Mouse (Mus musculus) intestine, embryonic 15.5 days (tissue): Measurements from ENCODE around the gene Ppig. TPM values are rescaled to one million over a fixed set of nuclear protein-coding genes. Genes with fewer than 3 reads are reported as not detected.
A peak's percentile ranks its signal among the peaks of the same experiment; 100 is the strongest.

Experiments used
- ATAC-seq: fragments of 200-750 bp; cut with Nextera tagmentation; 2 replicates; pipeline ENCODE4 v1.8.0; 2017; ENCODE audit warnings: moderate TSS enrichment, moderate library complexity
- H3K27ac ChIP-seq: fragments of 300-500 bp; sonication (generic); 2 replicates; pipeline ENCODE4 v1.5.1; 2015; ENCODE audit warnings: mild to moderate bottlenecking, inconsistent platforms
- H3K27me3 ChIP-seq: fragments of 300-500 bp; sonication (generic); replicated peaks from 2 replicates; pipeline ENCODE4 v1.6.1; 2015; ENCODE audit warnings: inconsistent platforms
- H3K36me3 ChIP-seq: fragments of 300-500 bp; sonication (generic); 2 replicates; pipeline ENCODE4 v1.6.1; 2015; ENCODE audit warnings: inconsistent platforms
- H3K4me1 ChIP-seq: fragments of 300-500 bp; sonication (generic); replicated peaks from 2 replicates; pipeline ENCODE4 v1.6.1; 2015; ENCODE audit warnings: inconsistent platforms
- H3K4me2 ChIP-seq: fragments of 300-500 bp; sonication (generic); replicated peaks from 2 replicates; pipeline ENCODE4 v1.6.1; 2015; ENCODE audit warnings: mild to moderate bottlenecking, inconsistent platforms
- H3K4me3 ChIP-seq: fragments of 300-500 bp; sonication (generic); replicated peaks from 2 replicates; pipeline ENCODE4 v1.5.1; 2015; ENCODE audit warnings: inconsistent platforms
- H3K9ac ChIP-seq: fragments of 300-500 bp; sonication (generic); 2 replicates; pipeline ENCODE4 v1.6.1; 2015; ENCODE audit warnings: inconsistent platforms
- H3K9me3 ChIP-seq: fragments of 300-500 bp; sonication (generic); 2 replicates; pipeline ENCODE4 v1.6.1; 2016; ENCODE audit warnings: inconsistent platforms
- WGBS: fragments of 180-500 bp; shearing (Covaris S2); methylation state at CpG from one replicate; pipeline ENCODE4 v1.1.7; 2015; 5-methylcytosine and 5-hydroxymethylcytosine counted together
- polyA plus RNA-seq: library from polyadenylated mRNA; unstranded; fragments of >200 nt; fragmentation: Nextera tagmentation; extraction: Ambion mirVana; gene quantifications from 2 replicates; pipeline ENCODE4 v1.2.1, GENCODE M21; 2015

The Ppig gene
- polyA plus RNA-seq, 1 experiment from 2014 or later: 151 TPM

DNA sequence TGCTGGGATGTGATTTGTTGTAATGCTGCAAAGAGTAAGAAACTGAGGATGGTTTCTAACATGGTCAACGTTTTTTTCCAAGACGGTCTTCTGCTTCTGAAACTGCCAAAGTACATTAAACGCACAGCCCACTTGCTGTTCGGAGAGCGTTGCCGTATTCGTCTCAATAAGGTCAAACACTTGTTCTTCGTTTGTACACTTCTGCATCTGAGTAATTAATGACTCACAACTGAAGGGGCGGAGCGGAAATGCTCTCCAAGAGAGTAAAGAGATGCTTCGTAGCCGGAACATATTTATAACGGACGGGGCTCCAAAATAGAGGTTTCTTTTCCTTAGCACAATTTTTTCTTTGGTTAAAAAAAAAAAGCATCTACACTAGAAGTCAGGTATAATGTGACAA, 10.2 kb upstream of the Ppig start:
- H3K4me1 ChIP-seq: no peaks in the 10 kb centered on the region
- H3K9ac ChIP-seq: no peak overlapping the region
- ATAC-seq: no peak
- no peaks in the 10 kb centered on the region for H3K27me3 ChIP-seq
- H3K27ac ChIP-seq: no peak overlapping the region
- H3K4me3 ChIP-seq: no peak overlapping the region
- H3K4me2 ChIP-seq: no peak overlapping the region
- H3K36me3 ChIP-seq: 0 out of 2 replicates have a peak, but pooled peaks cover 4% of the 10 kb centered on the region
- H3K9me3 ChIP-seq: no peaks in the 10 kb centered on the region
- 85% methylated on average over 14 of the region's 14 CpGs for WGBS

DNA sequence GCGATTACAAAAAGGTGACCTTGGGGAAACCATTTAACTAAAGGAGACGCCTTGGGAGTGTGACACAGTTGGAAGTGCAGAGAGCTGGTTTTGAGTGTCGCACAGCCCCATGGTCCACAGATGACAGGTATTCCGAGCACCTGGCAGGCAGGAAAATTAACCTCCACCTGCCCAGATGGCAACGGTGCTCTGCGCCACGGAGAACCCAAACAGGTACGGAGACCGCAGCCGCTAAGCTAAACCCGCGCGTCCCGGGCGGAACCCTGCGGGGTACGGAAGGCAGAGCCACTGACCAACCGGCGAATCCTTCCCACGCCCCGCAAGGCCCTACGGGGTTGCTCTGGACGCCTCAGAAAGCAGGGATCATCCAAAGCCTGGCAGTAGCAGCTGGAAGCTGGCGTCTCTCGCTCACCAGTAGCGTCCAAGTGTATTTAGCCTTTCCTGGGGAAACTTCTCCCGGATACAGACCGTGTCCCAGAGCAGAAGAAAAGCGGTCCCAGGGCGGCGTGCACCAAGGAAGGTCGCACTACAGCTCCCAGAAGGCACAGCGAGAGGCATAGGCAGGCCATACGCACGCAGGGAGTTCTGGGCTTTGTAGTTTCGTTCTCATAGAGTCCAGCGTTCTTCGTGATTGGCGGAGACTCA, 9.2 kb upstream of the Ppig start, which contains the start of gene Fastkd1:
Gene Fastkd1 (minus strand): TSS at position 536 of the 645 bp plus-strand sequence.
- Histone ChIP-seq H3K4me3 (peak within 1 kb of the TSS; percentile 61), H3K9me3 (no peaks in the 10 kb centered on the region), H3K9ac (peak within 1 kb of the TSS; percentile 58), H3K27ac (peak within 1 kb of the TSS; percentile 65), H3K4me1 (no peaks in the 10 kb centered on the region), H3K36me3 (0 out of 2 replicates have a peak, but pooled peaks cover 4% of the 10 kb centered on the region), H3K27me3 (no peaks in the 10 kb centered on the region), H3K4me2 (peak within 1 kb of the TSS; percentile 73)
- under 1% methylated on average over 39 of the region's 39 CpGs for WGBS
- ATAC-seq: peak; percentile 99

GRCm38 (mm10) chr2:69713626-69714014, 8.7 kb upstream of the Ppig start:
- ATAC-seq: peak; percentile 34; the same call in 1 of the 2 replicates
- 27% methylated on average over 4 of the region's 4 CpGs for WGBS
- Histone ChIP-seq H3K27ac (no peak overlapping the region), H3K9me3 (no peaks in the 10 kb centered on the region), H3K4me1 (no peaks in the 10 kb centered on the region), H3K9ac (no peak overlapping the region), H3K36me3 (0 out of 2 replicates have a peak, but pooled peaks cover 4% of the 10 kb centered on the region), H3K27me3 (no peaks in the 10 kb centered on the region), H3K4me3 (peak overlapping the region; percentile 61), H3K4me2 (peak overlapping the region; percentile 73)

- Histone ChIP-seq H3K36me3 (0 out of 2 replicates have a peak, but pooled peaks cover 4% of the 10 kb centered on the region), H3K9ac (no peak overlapping the region), H3K4me1 (no peaks in the 10 kb centered on the region), H3K4me3 (no peak overlapping the region), H3K27me3 (no peaks in the 10 kb centered on the region), H3K4me2 (no peak overlapping the region), H3K9me3 (no peaks in the 10 kb centered on the region), H3K27ac (no peak overlapping the region)
- ATAC-seq: no peak
- WGBS: 81% methylated on average over 5 of the region's 5 CpGs
Observed at GRCm38 (mm10) chr2:69714126-69714525, 8.2 kb upstream of the Ppig start.

GRCm38 (mm10) chr2:69716483-69716882, 5.9 kb upstream of the Ppig start:
- no peak overlapping the region for H3K27ac ChIP-seq
- ATAC-seq: no peak
- H3K9me3 ChIP-seq: no peaks in the 10 kb centered on the region
- H3K36me3 ChIP-seq: no peaks in the 10 kb centered on the region
- no peak overlapping the region for H3K9ac ChIP-seq
- WGBS: 71% methylated on average over 3 of the region's 3 CpGs
- no peaks in the 10 kb centered on the region for H3K27me3 ChIP-seq
- H3K4me1 ChIP-seq: no peaks in the 10 kb centered on the region
- H3K4me3 ChIP-seq: no peak overlapping the region
- no peak overlapping the region for H3K4me2 ChIP-seq

GRCm38 (mm10) chr2:69719121-69719520, 3.2 kb upstream of the Ppig start:
- Histone ChIP-seq H3K27ac (no peak overlapping the region), H3K4me1 (peaks cover 3% of the 10 kb centered on the region; the same call in 1 of the 2 replicates)
- WGBS: 78% methylated on average over 1 of the region's 1 CpGs

GRCm38 (mm10) chr2:69722650-69723518, 539 bp downstream of the Ppig start:
- Histone ChIP-seq H3K9me3 (no peaks in the 10 kb centered on the region), H3K27ac (peak overlapping the region; percentile 90), H3K4me3 (peak overlapping the region; percentile 99), H3K36me3 (no peaks in the 10 kb centered on the region), H3K9ac (peak overlapping the region; percentile 97), H3K4me2 (peak overlapping the region; percentile 68), H3K27me3 (no peaks in the 10 kb centered on the region), H3K4me1 (peaks cover 8% of the 10 kb centered on the region; the same call in 1 of the 2 replicates)
- WGBS: under 1% methylated on average over 91 of the region's 91 CpGs
- ATAC-seq: peak; percentile 96

More at GRCm38 (mm10) chr2:69719121-69719520, 3.2 kb upstream of the Ppig start:
- Histone ChIP-seq H3K4me3 (no peak overlapping the region), H3K9me3 (no peaks in the 10 kb centered on the region), H3K9ac (no peak overlapping the region), H3K36me3 (no peaks in the 10 kb centered on the region), H3K27me3 (no peaks in the 10 kb centered on the region), H3K4me2 (no peak overlapping the region)
- no peak for ATAC-seq

- under 1% methylated on average over 13 of the region's 13 CpGs for WGBS
- H3K4me1 ChIP-seq: peaks cover 8% of the 10 kb centered on the region; the same call in 1 of the 2 replicates
- H3K36me3 ChIP-seq: no peaks in the 10 kb centered on the region
- peak overlapping the region; percentile 97 for H3K9ac ChIP-seq
- H3K4me2 ChIP-seq: peak overlapping the region; percentile 68
- peak overlapping the region; percentile 99 for H3K4me3 ChIP-seq
- ATAC-seq: no peak
- H3K27ac ChIP-seq: peak overlapping the region; percentile 90
- no peaks in the 10 kb centered on the region for H3K27me3 ChIP-seq
- H3K9me3 ChIP-seq: no peaks in the 10 kb centered on the region
Observed at GRCm38 (mm10) chr2:69723519-69723825, 1.1 kb downstream of the Ppig start.

DNA sequence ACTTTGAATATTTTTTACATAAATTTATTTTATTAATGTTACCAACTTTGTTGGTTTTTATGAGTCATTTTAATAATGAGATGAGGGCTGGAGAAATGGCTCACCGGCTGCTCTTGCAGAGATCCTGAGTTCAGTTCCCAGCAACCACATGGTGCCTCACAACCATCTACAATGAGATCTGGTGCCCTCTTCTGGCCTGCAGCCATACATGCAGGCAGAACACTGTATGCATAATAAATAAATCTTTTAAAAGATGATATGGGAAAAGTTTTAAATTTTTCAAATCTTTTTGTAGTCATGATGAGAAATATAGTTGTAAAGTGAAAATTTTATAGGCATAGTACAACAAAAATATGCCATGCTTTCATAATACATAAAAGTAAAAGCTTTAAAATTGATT, 22.7 kb downstream of the Ppig start:
- no peaks in the 10 kb centered on the region for H3K9me3 ChIP-seq
- no peak overlapping the region for H3K4me2 ChIP-seq
- H3K27me3 ChIP-seq: no peaks in the 10 kb centered on the region
- WGBS: 85% methylated on average over 1 of the region's 1 CpGs
- ATAC-seq: no peak
- no peak overlapping the region for H3K27ac ChIP-seq
- no peak overlapping the region for H3K9ac ChIP-seq
- no peak overlapping the region for H3K4me3 ChIP-seq
- no peaks in the 10 kb centered on the region for H3K4me1 ChIP-seq
- H3K36me3 ChIP-seq: peaks cover 14% of the 10 kb centered on the region

- Histone ChIP-seq H3K27me3 (no peaks in the 10 kb centered on the region), H3K9me3 (no peaks in the 10 kb centered on the region), H3K4me2 (no peak overlapping the region), H3K36me3 (no peaks in the 10 kb centered on the region), H3K4me3 (no peak overlapping the region), H3K27ac (no peak overlapping the region), H3K4me1 (no peaks in the 10 kb centered on the region), H3K9ac (no peak overlapping the region)
- WGBS: 85% methylated on average over 5 of the region's 5 CpGs
- no peak for ATAC-seq
Observed at GRCm38 (mm10) chr2:69760980-69761379, 38.6 kb downstream of the Ppig start.

GRCm38 (mm10) chr2:69763340-69763739, 41.0 kb downstream of the Ppig start:
- Histone ChIP-seq H3K9ac (no peak overlapping the region), H3K27ac (no peak overlapping the region), H3K4me3 (no peak overlapping the region), H3K4me1 (no peaks in the 10 kb centered on the region), H3K9me3 (no peaks in the 10 kb centered on the region), H3K36me3 (no peaks in the 10 kb centered on the region), H3K27me3 (no peaks in the 10 kb centered on the region), H3K4me2 (no peak overlapping the region)
- 92% methylated on average over 4 of the region's 4 CpGs for WGBS
- ATAC-seq: peak; percentile 56; the same call in 1 of the 2 replicates

DNA sequence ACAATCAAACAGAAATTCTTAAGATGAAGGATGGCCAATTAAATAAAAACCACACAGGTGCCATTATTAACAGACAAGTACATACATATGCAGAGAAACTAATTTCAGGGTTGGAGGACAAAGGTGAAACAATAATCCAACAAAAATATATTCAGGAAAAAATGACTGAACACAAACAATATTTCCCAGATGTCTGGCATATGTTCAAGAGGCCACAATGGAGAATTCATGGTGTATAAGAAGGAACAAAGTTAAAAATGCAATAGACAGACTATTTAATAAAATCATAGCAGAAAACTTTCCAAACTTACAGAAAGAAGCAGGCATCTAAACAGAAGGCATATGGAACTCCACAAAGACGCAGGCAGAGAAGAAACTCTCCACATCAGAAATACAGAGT, 42.4 kb downstream of the Ppig start:
- Histone ChIP-seq H3K4me2 (no peak overlapping the region), H3K9me3 (no peaks in the 10 kb centered on the region), H3K9ac (no peak overlapping the region), H3K27ac (no peak overlapping the region), H3K4me3 (no peak overlapping the region), H3K36me3 (no peaks in the 10 kb centered on the region), H3K27me3 (no peaks in the 10 kb centered on the region), H3K4me1 (no peaks in the 10 kb centered on the region)
- no peak for ATAC-seq
- WGBS: 83% methylated on average over 1 of the region's 1 CpGs
